Mouse (Mus musculus): ENCODE measurements around the gene Rab21. TPM values are rescaled to one million over a fixed set of nuclear protein-coding genes. Genes with fewer than 3 reads are reported as not detected.

The Rab21 gene
- polyA plus RNA-seq, 1 experiment from 2014 or later: 9.0 TPM

Other genes starting within 250 kb of the Rab21 start
- 0.25 and 0.60 TPM in 2 replicates for gene Tph2, start 130.6 kb downstream of the Rab21 start, polyA plus RNA-seq (2015; fragmentation: Nextera tagmentation; extraction: Ambion mirVana)
- gene Tbc1d15, start 64.1 kb downstream of the Rab21 start, polyA plus RNA-seq (2015; fragmentation: Nextera tagmentation; extraction: Ambion mirVana): 27.3 and 30.2 TPM in 2 replicates
- gene Tmem19, start 46.9 kb upstream of the Rab21 start, polyA plus RNA-seq (2015; fragmentation: Nextera tagmentation; extraction: Ambion mirVana): 34.8 and 40.5 TPM in 2 replicates
- gene Thap2, start 68.8 kb upstream of the Rab21 start, polyA plus RNA-seq (2015; fragmentation: Nextera tagmentation; extraction: Ambion mirVana): 25.6 and 31.7 TPM in 2 replicates
- gene Zfc3h1, start 69.4 kb upstream of the Rab21 start, polyA plus RNA-seq (2015; fragmentation: Nextera tagmentation; extraction: Ambion mirVana): 17.3 and 17.7 TPM in 2 replicates

Data from neural tube, embryonic 13.5 days (tissue).